Mouse (Mus musculus) bone marrow, adult 2 months (tissue): Measurements from ENCODE around the gene Actr1b. TPM values are rescaled to one million over a fixed set of nuclear protein-coding genes. Genes with fewer than 3 reads are reported as not detected.

Experiments
- H3K27ac ChIP-seq: fragments of 200-500 bp; 2 replicates; pipeline ENCODE4 v1.5.1; 2012; ENCODE audit warnings: low read depth, mild to moderate bottlenecking, control low read depth, inconsistent platforms, low read length; ENCODE audit not compliant: control insufficient read depth, poor library complexity, insufficient read depth
- H3K4me1 ChIP-seq: fragments of 200-500 bp; 2 replicates; pipeline ENCODE4 v1.6.1; 2011; ENCODE audit warnings: low read length; ENCODE audit not compliant: control insufficient read depth, insufficient read depth
- H3K4me3 ChIP-seq: fragments of 200-500 bp; replicated peaks from 2 replicates; pipeline ENCODE3; 2011; ENCODE audit warnings: mild to moderate bottlenecking, low read depth, low read length, control low read depth; ENCODE audit not compliant: control insufficient read depth
- CTCF ChIP-seq: fragments of 200-500 bp; IDR thresholded peaks from 2 replicates; pipeline ENCODE4 v1.5.1; 2011; ENCODE audit warnings: low read length, control low read depth; ENCODE audit not compliant: control insufficient read depth, insufficient read depth
- POLR2A ChIP-seq: fragments of 200-500 bp; IDR thresholded peaks from 2 replicates; pipeline ENCODE4 v1.6.1; 2011; ENCODE audit warnings: low read depth, mild to moderate bottlenecking, control low read depth, low read length, borderline replicate concordance; ENCODE audit not compliant: control insufficient read depth
- WGBS: fragments of 180-500 bp; shearing (Covaris S2); methylation state at CpG from one replicate; pipeline ENCODE4 v1.1.7; 2018; 5-methylcytosine and 5-hydroxymethylcytosine counted together
- polyA plus RNA-seq: library from polyadenylated mRNA; stranded (reverse); fragments of >200 nt; gene quantifications from 2 replicates; pipeline ENCODE4 v1.2.4, GENCODE M21; 2011; ENCODE audit warnings: low replicate concordance; ENCODE audit not compliant: missing spikeins, insufficient read depth, insufficient read length

The Actr1b gene
- 19.0 and 47.5 TPM in 2 replicates for polyA plus RNA-seq

GRCm38 (mm10) chr1:36714311-36714710 is at the start of gene Actr1b:
Gene Actr1b, minus strand, starts transcription at chr1:36714422.
- Histone ChIP-seq H3K4me1 (peaks cover 2% of the 10 kb centered on the region), H3K4me3 (no peak within 1 kb of the TSS), H3K27ac (no peak within 1 kb of the TSS)
- no peak for TF ChIP-seq CTCF
- TF ChIP-seq POLR2A: no peak
- 80% methylated on average over 5 of the region's 5 CpGs for WGBS

GRCm38 (mm10) chr1:36761568-36761967 is 47.3 kb upstream of the Actr1b start, which contains the start of gene Zap70:
Gene Zap70, plus strand, starts transcription at chr1:36761798.
- TF ChIP-seq CTCF: no peak
- no peak for TF ChIP-seq POLR2A
- Histone ChIP-seq H3K4me1 (no peaks in the 10 kb centered on the region; the same call in 1 of the 2 replicates), H3K27ac (peak within 1 kb of the TSS; percentile 46; the same call in 1 of the 2 replicates), H3K4me3 (no peak within 1 kb of the TSS)
- WGBS: 83% methylated on average over 11 of the region's 11 CpGs

- no peak overlapping the region for H3K4me3 ChIP-seq
- 72% methylated on average over 8 of the region's 8 CpGs for WGBS
- TF ChIP-seq CTCF (no peak), POLR2A (no peak)
- H3K27ac ChIP-seq: no peak overlapping the region
- H3K4me1 ChIP-seq: no peaks in the 10 kb centered on the region; the same call in 1 of the 2 replicates
Observed at GRCm38 (mm10) chr1:36761061-36761460, 46.8 kb upstream of the Actr1b start.

GRCm38 (mm10) chr1:36760401-36760800 is 46.2 kb upstream of the Actr1b start:
- TF ChIP-seq POLR2A: no peak
- no peak for TF ChIP-seq CTCF
- Histone ChIP-seq H3K4me1 (no peaks in the 10 kb centered on the region), H3K27ac (no peak overlapping the region), H3K4me3 (no peak overlapping the region)
- WGBS: 82% methylated on average over 9 of the region's 9 CpGs

GRCm38 (mm10) chr1:36759076-36759475 is 44.9 kb upstream of the Actr1b start:
- Histone ChIP-seq H3K4me1 (no peaks in the 10 kb centered on the region), H3K4me3 (no peak overlapping the region), H3K27ac (no peak overlapping the region)
- WGBS: 79% methylated on average over 18 of the region's 18 CpGs
- no peak for TF ChIP-seq CTCF
- no peak for TF ChIP-seq POLR2A

GRCm38 (mm10) chr1:36758553-36758952 is 44.3 kb upstream of the Actr1b start:
- Histone ChIP-seq H3K27ac (no peak overlapping the region), H3K4me3 (no peak overlapping the region), H3K4me1 (no peaks in the 10 kb centered on the region)
- TF ChIP-seq CTCF (no peak), POLR2A (no peak)
- 89% methylated on average over 9 of the region's 9 CpGs for WGBS

GRCm38 (mm10) chr1:36753932-36754675 is 39.9 kb upstream of the Actr1b start:
- 4% methylated on average over 6 of the region's 6 CpGs for WGBS
- Histone ChIP-seq H3K4me3 (no peak overlapping the region), H3K27ac (no peak overlapping the region), H3K4me1 (no peaks in the 10 kb centered on the region)
- TF ChIP-seq POLR2A: no peak
- no peak for TF ChIP-seq CTCF

GRCm38 (mm10) chr1:36746452-36746851 is 32.2 kb upstream of the Actr1b start:
- no peak overlapping the region for H3K27ac ChIP-seq
- WGBS: 46% methylated on average over 15 of the region's 15 CpGs
- no peaks in the 10 kb centered on the region for H3K4me1 ChIP-seq
- no peak overlapping the region for H3K4me3 ChIP-seq
- TF ChIP-seq POLR2A (no peak), CTCF (peak; percentile 73)
